Mouse (Mus musculus) fat pad, adult 2 months (tissue): Measurements from ENCODE around the gene Myo9b.
"Not testable (repeated sequence)": the region's sequence is repeated elsewhere in the genome, so short reads cannot be mapped to it uniquely, and the experiment has no call there.

Source experiments
- DNase-seq: peaks from one replicate; pipeline ENCODE4 v3.0.0-alpha.2; 2011; ENCODE audit warnings: low read depth, low spot score; ENCODE audit errors: extremely low read depth

The Myo9b gene

DNA sequence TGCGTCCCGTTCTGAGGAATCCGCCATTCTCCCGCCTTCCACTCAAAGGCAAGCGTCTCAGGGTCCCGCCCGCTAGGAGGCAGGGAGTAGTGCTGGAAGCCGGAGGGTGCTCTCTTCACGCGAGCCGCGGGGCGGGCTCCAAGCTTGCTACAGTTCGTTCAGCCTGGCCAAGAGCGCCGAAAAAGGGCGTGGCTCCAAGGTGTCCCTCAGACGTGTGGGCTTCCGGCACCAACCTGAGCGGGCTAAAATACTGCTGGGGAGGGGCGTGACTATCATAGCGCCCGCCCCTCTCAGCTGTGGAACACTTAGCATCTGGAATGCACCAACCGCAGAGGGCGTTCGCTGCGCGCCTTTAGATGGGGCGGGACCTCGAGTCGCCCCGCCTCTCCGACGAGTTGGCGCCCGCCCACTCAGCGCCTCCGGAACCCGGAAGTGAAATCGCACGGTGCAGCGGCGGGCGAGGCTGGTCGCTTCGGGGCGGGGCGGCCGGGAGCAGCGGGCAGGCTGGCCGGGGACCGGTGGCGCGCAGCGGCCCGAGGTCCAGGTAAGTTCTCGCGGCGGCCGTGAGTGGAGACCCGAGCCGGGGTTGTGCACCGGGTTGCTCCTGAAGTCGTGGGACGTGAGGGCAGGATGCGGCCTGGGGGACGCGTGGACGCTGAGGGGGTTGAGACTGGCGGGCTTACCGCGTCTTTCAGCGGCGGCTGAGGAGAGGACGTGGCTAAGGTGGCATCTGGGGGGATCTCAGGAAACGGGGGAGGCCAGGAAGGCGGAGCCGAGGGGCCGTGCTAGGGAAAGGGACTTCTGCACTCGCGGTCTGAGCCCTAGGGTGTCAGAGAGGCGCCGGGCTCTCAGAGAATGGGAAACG is at the start of gene Myo9b, which contains the start of gene Haus8:
Myo9b (plus strand) TSS at position 429 of the 865 bp plus-strand sequence.
Haus8 (minus strand) TSS at position 649 of the 865 bp plus-strand sequence.
- peak; percentile 75 for DNase-seq

DNA sequence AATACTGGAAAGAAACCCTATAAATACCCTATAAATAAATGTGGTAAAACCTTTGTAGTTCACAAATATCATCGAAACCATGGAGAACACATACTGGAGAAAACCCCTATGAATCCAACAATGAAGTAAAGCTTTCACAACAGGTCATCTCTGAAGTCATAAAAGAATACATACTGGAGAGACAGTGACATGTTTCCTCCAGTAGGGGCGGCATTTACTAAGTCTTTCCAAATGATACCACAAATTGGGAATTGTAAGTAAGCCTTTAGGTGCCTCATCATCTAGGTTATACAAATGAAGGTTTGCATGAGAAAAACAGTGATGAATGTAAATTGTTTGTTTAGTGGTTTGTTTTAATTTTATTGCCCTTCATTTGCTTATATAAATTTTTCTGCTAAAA is 48.0 kb upstream of the Myo9b start:
- DNase-seq: peak; percentile 2

DNA sequence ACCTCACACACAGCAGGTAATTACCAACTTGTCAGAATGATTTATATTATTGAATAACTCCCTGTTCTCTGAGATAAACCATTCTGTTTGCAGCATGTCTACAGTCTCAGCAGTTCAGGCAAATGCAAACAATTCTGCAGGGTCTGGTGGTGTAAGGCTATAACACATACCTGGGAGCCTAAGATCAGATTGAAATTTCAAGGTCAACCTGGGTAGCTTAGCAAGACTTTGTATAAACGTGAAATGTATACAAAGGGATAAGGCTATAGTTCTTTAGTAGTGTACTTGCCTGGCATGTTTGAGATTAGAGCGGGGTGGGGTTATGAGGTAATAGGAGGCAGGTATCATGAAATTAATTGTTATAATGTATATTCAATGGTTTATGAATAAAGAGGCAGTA is 29.8 kb upstream of the Myo9b start:
- DNase-seq: no peak

DNA sequence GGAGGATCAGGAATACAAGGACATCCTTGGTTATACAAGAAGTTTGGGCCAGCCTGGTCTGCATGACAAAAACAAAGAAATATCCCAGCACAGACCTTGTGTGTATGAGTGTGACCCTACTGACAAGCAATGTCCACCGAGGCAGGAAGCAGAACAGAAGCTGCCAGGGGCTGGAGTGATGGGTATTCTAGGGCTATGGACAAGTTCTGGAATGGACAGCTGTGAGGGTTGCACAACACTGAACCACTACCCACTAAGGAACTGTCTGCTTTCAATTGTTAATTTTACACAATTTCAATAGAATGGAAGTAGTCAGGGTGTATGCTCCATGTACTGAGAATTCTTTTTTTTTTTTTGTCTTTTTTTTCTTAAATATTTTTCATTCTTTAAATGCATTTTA is 24.3 kb upstream of the Myo9b start:
- DNase-seq: no peak

DNA sequence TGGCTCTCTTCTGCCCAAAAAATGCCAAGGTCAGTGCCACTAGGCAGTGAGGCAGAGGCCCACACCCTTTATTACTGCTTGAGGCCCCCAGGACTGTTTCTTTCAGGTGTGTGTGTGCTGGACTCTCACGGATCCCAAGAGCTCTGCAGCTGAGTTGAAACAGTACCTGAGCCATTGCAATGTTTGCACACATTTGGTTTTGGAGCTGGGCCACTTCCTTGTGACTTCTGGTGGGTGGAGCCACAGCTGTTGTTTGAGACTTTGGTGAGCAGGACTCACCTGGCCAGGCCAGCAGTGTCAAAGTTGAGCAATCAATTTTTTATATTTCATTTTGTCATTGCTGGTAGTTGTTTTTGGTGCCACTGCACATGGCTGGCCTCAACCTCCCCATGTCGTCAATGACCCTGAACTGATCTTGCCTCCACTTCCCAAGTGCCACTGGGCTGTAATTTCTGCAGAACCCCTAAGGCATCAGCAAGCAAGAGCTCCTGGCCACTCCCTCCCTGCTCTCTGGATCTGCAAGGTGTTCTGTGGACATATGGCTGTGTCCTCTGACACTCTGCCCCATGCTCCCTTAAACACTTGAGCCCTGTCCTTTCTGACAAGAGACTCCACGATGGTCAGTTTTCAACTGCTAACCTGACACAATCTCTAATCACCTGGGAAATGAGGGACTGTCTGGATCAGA is 15.8 kb upstream of the Myo9b start:
- DNase-seq: peak; percentile 36

DNA sequence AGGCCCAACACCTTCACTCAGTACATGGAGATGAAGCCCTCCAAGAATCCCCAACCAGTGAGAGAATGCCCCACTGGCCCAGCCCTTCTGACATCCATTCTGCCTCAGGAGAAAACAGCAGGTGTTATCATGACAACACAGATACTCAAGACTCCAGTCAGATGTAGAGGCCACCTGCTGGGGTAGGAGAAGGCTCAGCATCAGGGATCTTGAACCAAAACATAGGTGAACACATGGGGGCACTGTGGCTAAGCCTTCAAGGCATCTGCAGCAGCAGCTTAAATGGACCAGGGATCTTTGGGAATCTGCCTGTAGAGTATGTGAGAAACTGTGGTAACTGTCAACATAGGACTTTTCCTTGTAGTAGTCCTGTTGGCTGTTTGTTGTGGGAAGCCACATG is 11.3 kb upstream of the Myo9b start:
- DNase-seq: no peak

DNA sequence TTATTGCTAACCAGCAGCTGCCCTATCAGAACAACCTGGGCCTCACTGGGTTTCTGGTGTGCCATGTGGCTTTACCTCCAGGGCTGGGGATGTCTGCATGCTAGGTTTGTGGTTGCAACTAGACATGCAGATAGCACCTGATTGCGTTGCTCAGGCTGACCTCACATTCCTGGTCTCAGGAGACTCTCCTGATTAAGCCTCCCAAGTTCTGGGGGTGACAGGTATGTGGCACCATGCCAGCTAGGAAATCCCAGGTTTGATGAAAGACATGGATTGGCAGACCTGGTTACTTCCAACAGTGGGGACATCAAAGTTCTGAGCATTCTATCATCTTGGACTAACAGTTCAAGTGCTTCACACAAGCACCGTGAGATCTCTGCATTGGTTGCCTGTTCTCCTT is 4.8 kb upstream of the Myo9b start:
- no peak for DNase-seq

DNA sequence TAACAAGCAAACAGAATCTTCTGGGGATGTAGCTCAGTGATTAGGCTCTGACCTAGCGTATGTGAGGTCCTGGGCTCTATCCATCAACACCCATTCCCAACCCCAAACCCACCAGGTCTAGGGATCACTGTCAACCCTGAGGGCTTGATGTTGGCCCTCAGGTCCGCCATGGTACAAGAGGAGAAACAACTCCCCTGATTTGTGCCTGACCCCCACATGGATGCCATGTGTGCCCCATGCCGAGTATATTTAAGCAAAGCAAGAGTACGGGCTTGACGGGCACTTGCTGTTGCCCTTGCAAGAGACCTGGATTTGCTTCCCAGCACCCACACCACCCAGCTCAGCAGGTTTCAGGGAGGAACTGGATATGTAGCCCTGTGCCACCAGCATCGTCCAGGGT is 4.2 kb upstream of the Myo9b start:
- DNase-seq: not testable (repeated sequence)

DNA sequence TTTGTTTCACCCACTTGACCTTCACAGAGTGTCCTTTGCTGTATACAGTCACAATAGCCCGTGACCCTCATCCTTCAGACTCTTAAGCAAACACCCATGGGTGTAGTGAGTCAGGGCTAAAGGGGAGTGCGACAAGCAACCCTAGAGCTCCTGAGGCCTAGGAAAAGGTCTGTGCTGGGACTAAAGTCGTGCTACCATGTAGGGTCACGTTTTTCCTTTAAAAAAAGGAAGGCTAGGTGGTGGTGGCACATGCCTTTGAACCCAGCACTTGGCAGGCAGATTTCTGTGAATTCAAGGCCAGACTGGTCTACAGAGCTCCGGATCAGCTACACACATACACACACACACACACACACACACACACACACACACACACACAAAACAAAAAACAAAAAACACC is 884 bp upstream of the Myo9b start:
- DNase-seq: no peak

DNA sequence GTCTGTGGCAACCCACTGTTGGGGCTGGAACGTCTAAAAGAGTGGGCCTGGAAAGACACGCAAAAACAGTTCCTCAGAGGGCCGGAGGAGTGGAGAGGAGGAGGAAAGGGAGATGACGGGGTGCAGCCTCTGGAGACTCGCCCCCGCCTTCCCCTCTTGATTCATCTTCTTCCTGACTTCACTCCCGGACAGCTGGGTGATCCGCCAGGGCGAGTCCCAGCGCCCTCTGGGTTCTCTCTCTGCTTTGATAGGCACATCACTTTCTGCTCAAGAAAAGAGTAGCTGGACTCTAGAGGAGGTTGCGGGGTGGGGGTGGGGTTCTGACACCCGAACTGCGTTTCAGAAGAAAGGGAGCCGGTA is 617 bp downstream of the Myo9b start:
- DNase-seq: no peak

DNA sequence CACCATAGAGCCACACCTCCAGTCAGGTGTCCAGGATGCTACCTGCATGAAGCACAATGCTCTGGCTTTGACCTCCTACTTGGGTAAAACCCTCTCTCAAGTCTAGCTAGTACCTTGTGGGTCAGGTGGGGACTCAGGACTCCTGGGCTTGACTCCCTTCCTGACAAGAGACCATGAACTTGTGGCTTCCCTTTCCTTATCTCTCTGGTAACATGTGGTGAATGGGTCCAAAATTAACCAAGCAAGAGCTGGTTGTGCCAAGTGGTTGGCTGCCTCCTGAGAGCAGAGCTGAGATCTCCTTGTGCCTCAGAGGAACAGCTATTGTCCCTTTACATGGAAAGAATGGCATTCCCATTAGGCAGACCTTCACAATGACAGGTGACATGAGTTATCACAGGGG is 2.0 kb downstream of the Myo9b start:
- DNase-seq: no peak

DNA sequence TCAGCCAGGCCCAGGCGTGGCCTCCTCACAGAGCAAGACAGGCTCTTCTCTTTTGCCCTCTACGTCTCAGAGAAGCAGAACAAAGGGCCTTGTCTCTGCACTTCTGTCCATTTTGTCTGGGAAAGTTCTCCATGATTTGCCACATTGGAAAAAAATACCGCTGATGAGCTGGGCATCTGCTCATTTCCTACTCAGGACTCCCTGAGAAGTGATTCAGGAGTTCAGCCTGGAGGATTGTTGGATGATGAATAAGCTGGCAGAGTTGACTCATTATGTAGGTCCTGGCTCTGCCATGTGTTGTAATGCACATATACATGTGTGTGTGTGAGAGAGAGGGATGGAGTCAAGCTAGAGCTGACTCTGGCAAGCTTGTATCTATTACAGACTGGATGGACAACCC is 3.7 kb downstream of the Myo9b start:
- no peak for DNase-seq

DNA sequence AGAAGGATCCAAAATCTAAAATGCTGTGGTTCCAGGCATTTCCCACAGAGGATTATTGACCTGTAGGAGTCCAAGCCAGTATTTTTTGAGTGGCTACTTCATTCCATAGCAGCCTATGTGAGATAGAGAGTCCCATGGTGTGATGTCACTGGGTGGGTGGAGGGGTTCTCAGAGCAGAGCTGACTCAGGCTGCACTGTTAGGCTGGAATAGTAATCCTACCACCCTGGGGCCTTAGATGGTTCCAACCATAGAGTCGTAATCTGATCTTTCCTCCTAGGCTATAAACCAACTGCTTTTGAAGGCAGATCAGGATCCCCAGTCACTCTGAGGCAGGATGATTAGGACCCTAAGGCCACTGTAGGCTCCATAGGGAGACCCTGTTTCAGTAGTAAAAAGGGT is 6.9 kb downstream of the Myo9b start:
- DNase-seq: not testable (repeated sequence)

DNA sequence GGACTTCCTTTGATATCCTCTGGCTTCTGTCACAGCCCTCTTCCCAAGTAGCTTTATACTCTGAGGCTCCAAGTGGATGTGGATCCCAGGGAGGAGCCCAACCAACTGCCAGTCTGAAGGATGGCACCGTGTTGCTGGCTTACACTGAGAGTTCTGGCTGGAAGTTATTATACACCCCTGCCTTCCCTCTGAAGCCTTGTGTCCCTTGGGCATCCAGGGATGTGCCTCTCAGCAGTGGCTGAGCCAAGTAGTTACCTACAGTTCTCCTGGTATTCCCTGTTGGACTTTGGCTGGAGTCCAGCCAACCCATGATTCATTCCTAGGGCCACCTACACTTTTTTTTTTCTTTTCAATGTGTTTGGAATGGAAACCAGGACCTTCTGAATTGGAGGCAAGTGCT is 9.2 kb downstream of the Myo9b start:
- not testable (repeated sequence) for DNase-seq

DNA sequence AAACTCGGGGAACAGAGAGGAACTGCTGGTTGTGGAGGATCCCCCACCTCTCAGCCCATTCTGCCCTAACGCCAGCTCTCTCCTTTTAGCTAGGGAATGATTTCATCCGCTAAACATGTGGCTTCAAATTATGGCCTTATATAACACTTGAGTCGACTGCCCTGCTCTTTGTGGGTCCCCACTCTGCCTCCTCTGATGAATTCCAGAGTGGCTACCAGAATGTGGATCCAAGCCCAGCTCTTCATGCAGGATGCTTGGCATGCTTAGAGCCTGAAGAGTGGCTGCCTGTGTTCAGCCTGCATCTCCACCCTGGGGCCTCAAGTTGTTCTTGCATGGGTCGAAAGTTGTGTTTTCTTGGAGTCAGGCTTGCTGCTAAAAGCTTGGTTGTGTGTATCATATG is 10.1 kb downstream of the Myo9b start:
- no peak for DNase-seq

DNA sequence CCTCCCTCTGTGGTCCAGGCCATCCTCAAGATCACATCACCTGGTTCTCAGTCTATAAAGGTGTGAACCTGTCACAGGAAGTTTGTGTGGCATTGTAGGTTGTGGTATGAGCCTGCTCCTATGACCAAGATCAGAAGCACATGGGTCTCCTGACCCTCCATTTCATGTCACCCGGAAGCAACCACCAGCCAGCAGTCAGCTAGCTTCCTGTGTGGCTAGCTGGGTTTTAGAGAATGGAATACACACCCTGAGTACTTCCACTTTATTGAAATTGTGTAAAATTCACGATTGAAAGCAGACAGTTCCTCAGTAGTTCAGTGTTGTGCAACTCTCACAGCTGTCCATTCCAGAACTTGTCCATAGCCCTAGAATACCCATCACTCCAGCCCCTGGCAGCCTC is 13.7 kb downstream of the Myo9b start:
- not testable (repeated sequence) for DNase-seq

DNA sequence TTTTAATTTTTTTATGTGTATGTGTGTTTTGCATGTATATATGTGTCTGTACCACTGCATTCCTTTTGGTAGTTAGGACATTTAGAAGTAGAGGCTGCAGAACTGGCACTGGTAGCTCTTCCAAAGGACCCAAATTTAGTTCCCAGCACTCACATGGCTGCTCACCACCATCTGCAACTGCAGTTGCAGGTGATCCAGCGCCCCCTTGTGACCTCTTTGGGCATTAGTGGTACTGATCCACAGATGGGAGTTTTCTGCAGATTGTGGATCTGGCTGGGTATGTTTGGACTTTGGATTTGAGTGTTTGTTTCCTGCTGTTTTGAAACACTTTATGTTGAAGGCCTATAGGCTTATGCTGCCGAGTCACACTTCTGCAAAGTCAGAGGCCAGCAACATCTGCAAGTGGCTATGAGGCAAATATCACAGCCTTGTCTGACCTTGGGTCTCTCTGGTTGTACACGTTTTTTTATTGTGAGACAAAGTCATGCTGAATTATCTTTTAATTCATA is 16.0 kb downstream of the Myo9b start:
- no peak for DNase-seq

DNA sequence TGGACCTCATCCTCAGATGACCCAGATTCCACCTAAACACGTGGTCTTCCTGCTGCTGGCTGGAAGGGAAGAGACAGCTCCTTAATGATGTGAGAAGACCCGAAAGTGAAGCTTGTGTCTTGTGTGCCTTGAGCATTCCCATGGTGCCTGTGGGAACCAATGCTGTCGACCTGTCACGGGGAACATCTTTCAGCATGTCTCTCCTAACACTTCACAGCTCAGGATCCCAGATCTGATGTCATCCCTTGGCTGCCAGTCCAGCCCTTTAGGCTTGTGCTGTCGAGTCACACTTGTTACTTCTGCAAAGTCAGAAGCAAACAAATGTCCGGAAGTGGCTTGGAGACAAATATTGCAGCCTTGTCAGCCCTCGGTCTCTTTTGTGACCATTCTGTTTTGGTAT is 16.6 kb downstream of the Myo9b start:
- DNase-seq: no peak

DNA sequence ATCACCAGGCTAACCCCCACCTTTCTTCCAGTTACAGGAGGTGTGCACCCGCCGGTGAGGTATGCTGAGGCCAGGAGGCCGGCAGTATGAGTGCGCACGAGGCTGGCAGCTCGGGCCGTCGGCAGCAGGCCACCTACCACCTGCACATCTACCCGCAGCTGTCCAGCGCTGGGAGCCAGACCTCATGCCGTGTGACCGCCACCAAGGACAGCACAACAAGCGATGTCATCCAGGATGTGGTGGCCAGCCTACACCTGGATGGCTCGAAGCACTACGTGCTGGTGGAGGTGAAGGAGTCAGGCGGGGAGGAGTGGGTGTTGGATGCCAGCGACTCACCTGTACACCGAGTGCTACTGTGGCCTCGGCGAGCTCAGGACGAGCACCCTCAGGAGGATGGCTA is 17.7 kb downstream of the Myo9b start:
- DNase-seq: no peak

DNA sequence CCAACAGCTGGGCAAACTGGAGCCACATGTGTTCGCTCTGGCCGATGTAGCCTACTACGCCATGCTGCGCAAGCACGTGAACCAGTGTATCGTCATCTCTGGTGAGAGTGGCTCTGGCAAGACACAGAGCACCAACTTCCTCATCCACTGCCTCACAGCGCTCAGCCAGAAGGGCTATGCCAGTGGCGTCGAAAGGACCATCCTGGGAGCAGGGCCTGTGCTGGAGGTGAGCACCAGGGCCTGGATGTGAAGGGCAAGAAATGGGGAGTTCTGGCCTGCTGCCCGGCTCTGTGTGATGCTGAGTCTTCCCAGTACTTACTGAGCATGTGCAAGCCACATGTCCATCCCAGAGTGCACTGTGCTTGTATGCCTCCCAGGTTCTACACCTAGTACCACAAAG is 18.4 kb downstream of the Myo9b start:
- DNase-seq: no peak

DNA sequence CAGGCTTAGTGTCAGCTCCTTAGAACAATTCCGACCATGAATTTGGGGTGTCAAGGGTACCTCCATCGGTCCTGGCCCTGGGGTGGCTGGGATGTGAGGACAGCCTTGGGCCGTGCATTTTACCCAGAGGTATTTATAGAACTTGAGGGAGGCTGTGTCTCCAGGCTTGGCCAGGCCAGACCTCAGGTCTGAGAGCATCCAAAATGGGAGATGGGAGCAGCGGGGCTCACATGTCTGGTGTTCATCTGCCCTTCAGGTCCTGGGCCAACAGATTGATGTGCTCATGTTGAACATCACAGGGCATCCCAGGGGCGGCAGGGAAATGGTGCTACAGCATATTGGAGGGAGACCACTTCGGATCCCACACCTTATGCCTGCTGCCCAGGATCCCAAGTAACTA is 18.8 kb downstream of the Myo9b start:
- DNase-seq: no peak

DNA sequence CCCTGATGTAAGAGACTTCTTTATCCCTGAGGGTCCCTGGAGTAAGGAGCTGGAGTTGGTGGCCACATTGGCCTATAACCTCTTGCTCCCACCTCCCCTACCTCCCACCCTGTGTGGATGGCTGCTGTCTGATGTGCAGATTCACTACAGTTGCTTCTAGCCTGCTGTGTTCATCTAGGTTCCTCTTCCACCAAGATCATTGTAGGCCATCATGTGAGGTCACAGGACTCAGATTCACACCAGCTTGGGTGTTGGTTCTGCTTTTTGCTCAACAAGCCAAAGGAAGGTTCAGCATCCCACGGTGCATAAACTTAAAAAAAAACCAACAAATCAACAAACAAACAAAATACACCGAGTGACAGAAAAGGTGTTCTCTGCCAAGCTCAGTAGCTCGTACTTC is 21.4 kb downstream of the Myo9b start:
- DNase-seq: not testable (repeated sequence)
